Mouse (Mus musculus): ENCODE results near the gene Rprd1b.

DNA sequence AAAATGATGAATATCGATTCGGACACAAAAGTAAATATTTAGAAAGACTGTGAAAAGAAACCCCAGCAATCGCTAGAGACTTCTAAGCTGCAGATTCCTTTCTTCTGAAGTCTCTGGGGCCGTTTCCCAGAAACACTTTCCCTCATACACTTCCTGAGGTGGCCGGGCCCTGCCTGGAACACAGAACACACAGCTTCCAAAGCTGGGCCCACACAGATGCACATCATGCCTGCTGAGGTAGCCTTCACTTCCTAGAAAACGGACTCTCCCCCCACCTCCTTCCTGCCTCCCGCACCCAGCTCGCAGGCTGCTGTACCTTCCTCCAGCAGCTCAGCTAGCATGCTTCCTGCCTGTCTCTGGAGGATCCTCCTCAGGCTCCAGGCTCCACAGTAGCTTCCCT is 81.2 kb downstream of the Rprd1b start:
- TF ChIP-seq CTCF (IDR thresholded peaks at IDR 0.05; ENCODE audit: low read depth): no peak
- no peak for TF ChIP-seq EP300 (IDR thresholded peaks at IDR 0.05; ENCODE audit: low read depth)

Data from liver, embryonic 14.5 days (tissue).